Mouse (Mus musculus) limb, embryonic 10.5 days (tissue): ENCODE results near the gene Il1rapl2. TPM values are rescaled to one million over a fixed set of nuclear protein-coding genes. Genes with fewer than 3 reads are reported as not detected.
"Not testable (repeated sequence)": the region's sequence is repeated elsewhere in the genome, so short reads cannot be mapped to it uniquely, and the experiment has no call there.

Experiments
- DNase-seq: peaks from one replicate; pipeline ENCODE4 v3.0.0-alpha.2; 2017; ENCODE audit warnings: low spot score
- H3K27ac ChIP-seq: fragments of 300-500 bp; sonication (generic); 2 replicates; pipeline ENCODE4 v1.5.1; 2016; ENCODE audit warnings: mild to moderate bottlenecking
- H3K27me3 ChIP-seq: fragments of 300-500 bp; sonication (generic); 2 replicates; pipeline ENCODE4 v1.6.1; 2016; ENCODE audit warnings: low read depth, mild to moderate bottlenecking; ENCODE audit not compliant: poor library complexity, severe bottlenecking
- H3K36me3 ChIP-seq: fragments of 300-500 bp; sonication (generic); 2 replicates; pipeline ENCODE4 v1.6.1; 2016; ENCODE audit warnings: mild to moderate bottlenecking, moderate library complexity
- H3K4me1 ChIP-seq: fragments of 300-500 bp; sonication (generic); 2 replicates; pipeline ENCODE4 v1.6.1; 2016
- H3K4me3 ChIP-seq: fragments of 300-500 bp; sonication (generic); 2 replicates; pipeline ENCODE4 v1.5.1; 2016; ENCODE audit warnings: mild to moderate bottlenecking, moderate library complexity
- H3K9me3 ChIP-seq: fragments of 300-500 bp; sonication (generic); replicated peaks from 2 replicates; pipeline ENCODE4 v1.6.1; 2016; ENCODE audit warnings: mild to moderate bottlenecking
- WGBS: fragments of 180-500 bp; shearing (Covaris S2); methylation state at CpG from one replicate; pipeline ENCODE4 v1.1.7; 2016; 5-methylcytosine and 5-hydroxymethylcytosine counted together
- polyA plus RNA-seq: library from polyadenylated mRNA; unstranded; fragments of >200 nt; fragmentation: Nextera tagmentation; extraction: Ambion mirVana; gene quantifications from 2 replicates; pipeline ENCODE4 v1.2.1, GENCODE M21; 2016

The Il1rapl2 gene
- polyA plus RNA-seq, 1 experiment from 2014 or later = 0.09 TPM

DNA sequence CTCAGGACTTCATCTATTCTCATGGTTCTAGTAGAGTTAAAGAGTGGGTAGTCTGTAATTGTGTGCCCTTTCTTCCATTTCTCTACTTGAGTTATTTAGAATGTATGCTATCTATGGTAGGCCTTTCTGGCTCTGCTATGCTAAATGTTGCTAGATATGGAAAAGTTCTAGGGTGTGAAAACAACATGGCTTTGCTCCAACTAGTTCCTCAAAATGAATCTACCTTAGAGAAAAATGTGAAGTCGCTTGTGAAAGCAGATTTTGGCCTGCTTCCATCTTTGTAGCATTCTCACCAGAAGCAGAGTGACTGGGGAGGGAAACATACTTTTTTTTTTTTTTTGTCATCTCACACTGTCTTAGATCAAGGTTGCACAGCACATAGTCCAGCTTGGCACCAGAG lies 241.7 kb downstream of the Il1rapl2 start:
- whole genome bisulfite sequencing = 79% methylated on average over 1 of the region's 1 CpGs
- peaks cover 35% of the 10 kb centered on the region; the same call in 1 of the 2 replicates for H3K27me3 ChIP-seq
- no peak overlapping the region for H3K27ac ChIP-seq
- H3K4me3 ChIP-seq = no peak overlapping the region
- no peaks in the 10 kb centered on the region for H3K9me3 ChIP-seq
- H3K36me3 ChIP-seq = no peaks in the 10 kb centered on the region
- H3K4me1 ChIP-seq = no peaks in the 10 kb centered on the region
- no peak for DNase-seq

DNA sequence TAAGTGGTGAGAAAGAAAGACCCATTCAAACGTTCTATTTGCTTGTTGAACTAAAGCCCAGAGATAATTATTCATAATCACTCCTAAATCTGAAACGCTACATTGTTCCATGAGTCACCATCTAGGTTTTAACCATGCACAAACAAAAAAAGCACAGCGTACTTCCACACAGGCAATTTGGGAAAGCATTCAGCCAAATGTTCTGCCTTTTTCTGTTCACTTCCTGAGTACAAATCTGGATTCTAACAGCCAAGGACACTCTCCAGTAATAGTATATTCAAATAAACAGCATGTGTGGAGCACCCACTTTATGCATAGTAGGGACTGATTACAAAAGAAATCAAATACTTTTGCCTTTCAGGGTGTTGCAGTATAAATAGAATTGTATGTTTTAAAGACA lies 278.5 kb downstream of the Il1rapl2 start:
- H3K27ac ChIP-seq = no peak overlapping the region

DNA sequence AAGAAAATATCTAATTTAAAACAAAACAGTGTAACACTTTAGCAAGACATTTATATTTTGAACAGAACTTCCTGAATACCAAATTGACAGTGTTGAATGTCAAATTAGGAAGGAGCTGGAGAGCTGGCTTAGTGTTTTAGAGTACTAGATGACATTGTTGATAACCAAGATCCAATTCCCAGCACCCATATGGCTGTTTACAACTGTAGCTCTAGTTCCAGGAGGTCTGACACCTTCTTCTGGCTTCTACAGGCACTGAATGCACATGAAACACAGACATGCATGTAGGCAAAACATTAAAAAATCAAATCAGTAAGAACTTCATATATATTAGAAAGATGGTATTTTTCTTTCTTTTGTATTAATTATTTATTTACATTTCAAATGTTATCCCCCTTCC lies 353.1 kb downstream of the Il1rapl2 start:
- peaks cover 15% of the 10 kb centered on the region for H3K27me3 ChIP-seq
- no peak overlapping the region for H3K27ac ChIP-seq
- H3K4me3 ChIP-seq = no peak overlapping the region
- H3K9me3 ChIP-seq = no peaks in the 10 kb centered on the region
- DNase-seq = no peak
- no peaks in the 10 kb centered on the region for H3K36me3 ChIP-seq
- H3K4me1 ChIP-seq = no peaks in the 10 kb centered on the region

More for the DNA sequence above, 278.5 kb downstream of the Il1rapl2 start:
- H3K9me3 ChIP-seq = no peaks in the 10 kb centered on the region
- H3K36me3 ChIP-seq = no peaks in the 10 kb centered on the region
- WGBS = 70% methylated on average over 3 of the region's 3 CpGs
- no peak overlapping the region for H3K4me3 ChIP-seq
- no peak for DNase-seq
- H3K4me1 ChIP-seq = no peaks in the 10 kb centered on the region
- 0 out of 2 replicates have a peak, but pooled peaks cover 11% of the 10 kb centered on the region for H3K27me3 ChIP-seq

DNA sequence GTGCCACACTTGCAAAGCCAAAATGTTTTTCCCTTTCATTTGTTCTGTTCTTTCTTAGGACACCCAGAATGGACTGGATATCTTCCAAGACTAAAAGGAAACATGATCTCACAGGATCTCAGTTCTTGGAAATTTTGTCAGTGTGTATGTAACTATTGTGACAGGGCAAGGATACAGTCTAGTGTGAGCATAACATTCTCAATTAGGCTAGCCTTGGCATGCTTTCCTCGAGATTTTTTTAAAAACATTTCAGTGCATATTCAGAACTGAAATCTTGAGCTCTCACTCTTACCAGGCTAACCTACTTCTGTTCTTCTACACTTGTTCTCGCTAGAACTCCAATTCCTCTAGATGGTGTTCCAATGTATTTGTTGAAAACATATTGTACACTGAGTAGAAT lies 356.4 kb downstream of the Il1rapl2 start:
- Histone ChIP-seq H3K4me3 (no peak overlapping the region), H3K9me3 (no peaks in the 10 kb centered on the region), H3K27me3 (peaks cover 28% of the 10 kb centered on the region), H3K27ac (no peak overlapping the region), H3K4me1 (no peaks in the 10 kb centered on the region), H3K36me3 (no peaks in the 10 kb centered on the region)
- WGBS = 77% methylated on average over 2 of the region's 2 CpGs
- DNase-seq = no peak

DNA sequence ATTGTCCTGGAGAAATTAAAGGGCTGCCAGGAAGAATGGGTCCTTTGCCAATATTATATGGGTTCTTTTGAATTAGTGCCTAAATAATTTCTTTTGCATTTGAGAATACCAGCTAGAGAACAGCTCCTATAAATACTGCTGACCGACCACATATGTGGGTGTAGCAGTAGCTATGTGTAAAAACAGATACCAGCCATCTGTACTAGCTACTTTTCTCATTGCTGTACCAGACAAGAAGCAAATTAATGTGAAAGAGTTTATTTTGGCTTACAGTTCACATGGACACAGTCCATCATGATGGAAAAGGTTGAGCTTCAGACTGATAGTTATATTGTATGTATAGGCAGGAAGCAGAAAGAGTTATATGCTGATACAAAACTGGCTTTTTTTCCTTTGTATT lies 377.3 kb downstream of the Il1rapl2 start:
- 92% methylated on average over 1 of the region's 1 CpGs for WGBS
- no peak overlapping the region for H3K4me3 ChIP-seq
- no peaks in the 10 kb centered on the region for H3K36me3 ChIP-seq
- no peak overlapping the region for H3K27ac ChIP-seq
- DNase-seq = no peak
- no peaks in the 10 kb centered on the region for H3K4me1 ChIP-seq
- H3K27me3 ChIP-seq = peaks cover 5% of the 10 kb centered on the region; the same call in 1 of the 2 replicates
- H3K9me3 ChIP-seq = no peaks in the 10 kb centered on the region

DNA sequence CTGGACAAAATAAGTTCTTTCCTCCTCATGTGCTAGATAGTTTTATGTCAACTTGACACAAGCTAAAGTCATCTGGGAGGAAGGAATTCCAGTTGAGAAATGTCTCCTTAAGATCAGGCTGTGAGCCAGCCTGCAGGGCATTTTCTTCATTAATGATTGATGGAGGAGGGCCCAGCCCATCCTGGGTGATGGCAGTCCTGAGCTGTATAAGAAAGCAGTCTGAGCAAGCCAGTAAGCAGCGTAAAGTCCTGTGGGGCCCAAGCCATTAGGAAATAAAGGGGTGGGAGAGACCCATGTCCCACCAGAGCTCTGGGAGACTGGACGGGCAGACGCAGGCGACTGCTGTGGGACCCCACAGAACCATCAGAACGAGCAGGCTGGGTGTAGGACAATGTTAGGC lies 400.9 kb downstream of the Il1rapl2 start:
- DNase-seq = no peak
- WGBS = 80% methylated on average over 5 of the region's 5 CpGs
- Histone ChIP-seq H3K4me3 (no peak overlapping the region), H3K36me3 (no peaks in the 10 kb centered on the region), H3K27ac (no peak overlapping the region), H3K4me1 (no peaks in the 10 kb centered on the region), H3K27me3 (no peaks in the 10 kb centered on the region), H3K9me3 (no peaks in the 10 kb centered on the region)

DNA sequence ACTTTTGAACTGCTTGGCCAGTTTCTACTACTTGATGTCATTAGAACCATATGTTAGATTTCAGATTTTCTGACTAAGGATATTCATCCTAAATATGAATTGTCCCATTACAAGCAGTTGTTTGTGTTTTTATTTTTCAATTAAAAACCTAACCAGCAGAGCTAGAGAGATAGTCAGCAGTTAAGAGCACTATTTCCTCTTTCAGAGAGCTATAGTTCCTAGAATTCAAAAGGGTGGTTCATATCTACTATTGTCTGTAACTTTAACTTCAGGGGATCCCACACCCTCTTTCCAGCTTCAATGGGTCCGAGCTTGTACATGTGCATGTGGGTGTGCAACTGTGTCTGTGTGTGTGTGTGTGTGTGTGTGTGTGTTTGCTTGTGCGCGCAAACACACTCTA lies 472.7 kb downstream of the Il1rapl2 start:
- DNase-seq = no peak
- H3K4me1 ChIP-seq = no peaks in the 10 kb centered on the region
- peaks cover 71% of the 10 kb centered on the region for H3K27me3 ChIP-seq
- no peak overlapping the region for H3K4me3 ChIP-seq
- 92% methylated on average over 3 of the region's 3 CpGs for WGBS
- no peak overlapping the region for H3K27ac ChIP-seq
- H3K9me3 ChIP-seq = no peaks in the 10 kb centered on the region
- H3K36me3 ChIP-seq = no peaks in the 10 kb centered on the region

DNA sequence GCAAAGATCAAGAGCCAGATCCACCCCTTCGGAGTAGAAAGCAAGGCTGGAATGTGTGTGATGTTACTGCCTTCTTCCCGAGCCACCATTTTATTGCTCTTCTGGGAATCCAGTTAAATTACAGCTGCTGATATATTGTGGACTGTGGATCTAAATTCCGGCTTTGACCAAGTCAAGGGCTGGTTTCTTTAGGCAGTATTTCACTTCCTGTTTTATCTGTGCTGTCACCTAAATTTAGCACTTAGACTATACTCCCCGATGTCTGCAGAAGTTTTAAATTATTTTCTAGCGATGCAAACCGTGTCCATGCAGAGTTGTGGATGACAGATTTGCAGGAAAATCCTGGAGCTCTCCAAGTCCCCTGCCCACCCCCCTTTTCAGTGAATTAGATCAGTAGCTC lies 533.5 kb downstream of the Il1rapl2 start:
- Histone ChIP-seq H3K27me3 (0 out of 2 replicates have a peak, but pooled peaks cover 13% of the 10 kb centered on the region), H3K27ac (no peak overlapping the region), H3K4me3 (no peak overlapping the region), H3K36me3 (no peaks in the 10 kb centered on the region), H3K9me3 (no peaks in the 10 kb centered on the region), H3K4me1 (no peaks in the 10 kb centered on the region)
- DNase-seq = no peak
- 36% methylated on average over 6 of the region's 6 CpGs for WGBS

DNA sequence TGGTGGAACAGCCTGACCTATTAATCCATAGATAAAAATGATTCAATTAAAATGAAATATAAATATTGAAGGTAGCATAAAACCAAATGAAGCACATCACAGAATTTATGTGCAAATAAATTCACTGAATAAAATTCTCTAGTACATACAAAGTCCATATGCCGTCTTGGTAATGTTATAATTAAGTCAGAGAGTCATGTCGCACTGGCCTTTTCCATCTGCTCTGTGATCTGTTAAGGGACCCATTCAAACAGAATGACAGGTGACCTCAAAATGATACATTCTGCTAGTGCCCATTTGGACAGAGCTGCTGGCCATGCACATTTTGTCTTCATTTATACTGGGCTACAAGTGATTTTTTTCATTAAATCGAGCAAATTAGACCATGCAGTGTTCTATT lies 534.3 kb downstream of the Il1rapl2 start:
- no peaks in the 10 kb centered on the region for H3K36me3 ChIP-seq
- H3K9me3 ChIP-seq = no peaks in the 10 kb centered on the region
- no peak overlapping the region for H3K4me3 ChIP-seq
- no peak for DNase-seq
- no peak overlapping the region for H3K27ac ChIP-seq
- H3K27me3 ChIP-seq = 0 out of 2 replicates have a peak, but pooled peaks cover 13% of the 10 kb centered on the region
- WGBS = 45% methylated on average over 3 of the region's 3 CpGs
- no peaks in the 10 kb centered on the region for H3K4me1 ChIP-seq

DNA sequence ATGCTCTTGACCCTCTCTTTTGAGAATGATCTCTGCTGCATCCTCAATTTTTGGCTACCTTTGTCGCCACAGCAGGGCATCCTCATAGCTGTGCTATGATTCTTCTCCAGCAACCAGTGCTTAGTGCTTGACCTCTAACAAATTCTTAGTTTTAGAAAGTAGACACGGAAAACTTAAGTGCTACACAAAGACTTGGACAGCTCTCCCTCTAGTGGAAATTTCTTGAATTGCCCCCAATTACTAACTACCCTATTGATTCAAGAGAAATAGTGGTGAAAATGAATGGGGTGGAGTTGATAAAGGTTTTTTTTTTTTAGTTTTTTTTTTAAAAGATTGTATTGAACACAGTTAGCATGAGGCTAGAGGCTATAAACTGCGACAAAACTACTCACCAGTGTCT lies 599.7 kb downstream of the Il1rapl2 start:
- no peak overlapping the region for H3K27ac ChIP-seq
- no peaks in the 10 kb centered on the region for H3K36me3 ChIP-seq
- no peak overlapping the region for H3K4me3 ChIP-seq
- no peaks in the 10 kb centered on the region for H3K9me3 ChIP-seq
- DNase-seq = no peak
- no peaks in the 10 kb centered on the region for H3K4me1 ChIP-seq
- 25% methylated on average over 3 of the region's 3 CpGs for WGBS
- H3K27me3 ChIP-seq = 0 out of 2 replicates have a peak, but pooled peaks cover 19% of the 10 kb centered on the region

DNA sequence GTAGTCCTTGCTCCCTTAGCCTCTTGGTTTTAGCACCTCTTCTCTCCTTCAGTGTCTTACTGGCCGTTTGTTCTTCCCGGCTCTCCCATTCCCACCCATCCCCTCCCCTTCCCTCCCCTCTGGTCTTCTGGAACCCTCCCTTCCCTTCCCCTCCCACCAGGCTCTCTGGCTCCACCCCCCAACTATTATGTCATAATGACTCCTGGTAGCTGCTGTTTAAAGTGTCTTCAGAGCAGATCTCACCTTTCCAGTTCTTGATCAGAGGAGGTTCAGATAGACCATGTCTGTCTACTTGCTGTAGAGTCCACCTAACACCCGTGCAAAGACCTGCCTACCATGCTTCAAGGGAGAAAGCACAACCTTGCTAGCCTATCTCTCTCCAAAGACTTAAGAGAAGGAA lies 639.1 kb downstream of the Il1rapl2 start, which contains the start of gene Tex13a:
TSS of gene Tex13a (minus strand) at position 101 of the 400 bp plus-strand sequence.
- Histone ChIP-seq H3K36me3 (no peaks in the 10 kb centered on the region), H3K27ac (no peak within 1 kb of the TSS), H3K27me3 (peaks cover 52% of the 10 kb centered on the region), H3K9me3 (no peaks in the 10 kb centered on the region), H3K4me1 (no peaks in the 10 kb centered on the region), H3K4me3 (no peak within 1 kb of the TSS)
- 70% methylated on average over 2 of the region's 3 CpGs for WGBS
- DNase-seq = no peak

DNA sequence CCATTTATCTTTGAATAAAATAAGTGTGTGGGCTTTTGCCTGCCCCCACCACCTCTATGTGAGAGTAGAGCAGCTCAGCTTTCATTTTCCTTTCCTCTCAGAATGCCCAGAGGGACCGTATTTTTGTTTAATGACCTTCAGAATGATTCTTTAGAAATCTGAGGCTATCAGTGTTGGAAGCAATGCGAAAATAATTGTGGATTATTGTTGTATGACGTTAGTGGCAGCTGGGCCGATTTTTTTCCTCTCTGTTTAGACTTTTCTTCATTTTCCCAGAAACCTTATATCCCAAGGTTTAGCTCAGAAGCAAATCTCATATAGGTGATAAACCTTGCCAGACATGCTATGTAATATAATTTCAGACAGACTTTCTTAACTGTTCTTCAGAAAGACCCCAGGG lies 664.2 kb downstream of the Il1rapl2 start:
- no peaks in the 10 kb centered on the region for H3K9me3 ChIP-seq
- H3K27ac ChIP-seq = no peak overlapping the region
- no peaks in the 10 kb centered on the region for H3K36me3 ChIP-seq
- WGBS = 72% methylated on average over 4 of the region's 4 CpGs
- peaks cover 17% of the 10 kb centered on the region; the same call in 1 of the 2 replicates for H3K27me3 ChIP-seq
- DNase-seq = no peak
- no peak overlapping the region for H3K4me3 ChIP-seq
- no peaks in the 10 kb centered on the region for H3K4me1 ChIP-seq

DNA sequence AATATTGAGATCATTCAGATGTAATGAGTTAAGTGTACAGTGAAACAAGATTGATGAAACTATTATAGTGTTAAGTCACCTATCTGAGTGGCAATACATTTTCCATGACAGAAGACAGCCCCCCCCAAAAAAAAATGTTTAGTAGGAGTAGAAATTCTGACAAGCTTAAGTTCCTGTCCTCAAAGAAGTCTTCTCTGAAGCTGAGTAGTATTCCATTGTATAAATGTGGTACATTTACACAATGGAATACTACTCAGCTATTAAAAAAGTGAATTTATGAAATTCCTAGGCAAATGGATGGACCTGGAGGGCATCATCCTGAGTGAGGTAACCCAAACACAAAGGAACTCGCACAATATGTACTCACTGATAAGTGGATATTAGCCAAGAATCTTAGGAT lies 778.3 kb downstream of the Il1rapl2 start:
- H3K27ac ChIP-seq, H3K36me3 ChIP-seq, DNase-seq, H3K9me3 ChIP-seq, H3K27me3 ChIP-seq, H3K4me1 ChIP-seq, H3K4me3 ChIP-seq: not testable (repeated sequence)
- 78% methylated on average over 1 of the region's 1 CpGs for WGBS

DNA sequence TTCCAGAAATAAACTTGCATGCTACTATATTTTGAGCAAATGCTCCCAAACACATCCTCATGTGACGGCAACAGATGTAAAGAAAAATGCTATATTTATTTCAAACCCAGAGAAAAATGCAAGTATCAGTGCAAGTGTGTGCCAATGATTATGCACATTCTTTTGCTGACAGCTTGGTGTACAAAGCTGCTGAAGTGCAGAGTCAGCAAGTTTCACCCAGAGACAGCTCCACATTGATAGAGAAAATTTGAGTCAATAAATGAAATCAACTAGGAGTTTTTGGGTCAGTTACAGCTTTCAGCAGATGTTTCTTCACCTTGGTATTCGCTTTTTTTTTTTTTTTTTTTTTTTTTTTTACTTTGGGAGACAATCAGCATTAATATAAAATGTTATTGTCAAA lies 863.4 kb downstream of the Il1rapl2 start:
- Histone ChIP-seq H3K36me3 (no peaks in the 10 kb centered on the region), H3K9me3 (no peaks in the 10 kb centered on the region), H3K27ac (no peak overlapping the region), H3K4me3 (no peak overlapping the region), H3K4me1 (no peaks in the 10 kb centered on the region), H3K27me3 (peaks cover 15% of the 10 kb centered on the region; the same call in 1 of the 2 replicates)
- no peak for DNase-seq
- WGBS = 77% methylated on average over 2 of the region's 2 CpGs
